Mouse (Mus musculus) olfactory bulb, adult 2 months (tissue): ENCODE results near the gene Palm.

Source experiments
- CTCF ChIP-seq: fragments of 200-500 bp; IDR thresholded peaks from 2 replicates; pipeline ENCODE4 v1.5.1; 2012; ENCODE audit warnings: low read depth, mild to moderate bottlenecking, low read length, moderate library complexity; ENCODE audit not compliant: insufficient read depth
- POLR2A ChIP-seq: fragments of 200-500 bp; IDR thresholded peaks from 2 replicates; pipeline ENCODE4 v1.6.1; 2012; ENCODE audit warnings: mild to moderate bottlenecking, low read depth, low read length, moderate library complexity; ENCODE audit not compliant: insufficient read depth

- TF ChIP-seq CTCF (no peak), POLR2A (no peak)
Measured at GRCm38 (mm10) chr10:79852827-79853226, 59.5 kb downstream of the Palm start.
